Mouse (Mus musculus) lung, postnatal 25 days (tissue): ENCODE results near the gene Tnfrsf25.
A peak's percentile ranks its signal among the peaks of the same experiment; 100 is the strongest.

Experiments
- DNase-seq: peaks from one replicate; pipeline ENCODE4 v3.0.0; 2022; ENCODE audit warnings: low spot score

The Tnfrsf25 gene

DNA sequence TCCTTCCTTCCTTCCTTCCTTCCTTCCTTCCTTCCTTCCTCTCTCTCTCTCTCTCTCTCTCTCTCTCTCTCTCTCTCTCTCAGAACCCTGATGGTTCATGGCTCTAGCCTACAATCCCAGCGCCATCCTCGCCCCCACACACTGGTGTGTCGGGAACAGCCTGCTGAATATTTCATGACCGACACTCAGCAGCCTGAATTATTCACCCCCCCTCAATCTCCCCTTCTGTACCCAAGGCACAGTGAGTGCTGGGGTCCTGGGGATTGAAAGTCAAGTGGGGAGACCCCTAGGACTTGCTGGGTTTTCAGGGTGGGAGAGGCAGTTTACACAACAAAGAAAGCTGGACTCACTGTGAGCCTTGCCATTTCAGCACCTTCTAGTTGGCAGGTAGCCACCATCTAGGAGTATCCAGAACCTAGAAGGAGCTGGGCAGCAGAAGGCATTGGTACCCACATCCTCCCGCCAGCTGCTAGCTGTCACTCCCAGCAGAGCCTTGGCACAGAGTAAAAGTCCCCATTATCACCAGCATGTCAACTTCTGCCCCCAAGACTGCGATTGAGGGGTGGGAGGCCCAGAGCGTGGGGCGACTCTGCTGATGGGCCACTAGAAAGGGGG lies 25.9 kb downstream of the Tnfrsf25 start:
- DNase-seq = no peak

DNA sequence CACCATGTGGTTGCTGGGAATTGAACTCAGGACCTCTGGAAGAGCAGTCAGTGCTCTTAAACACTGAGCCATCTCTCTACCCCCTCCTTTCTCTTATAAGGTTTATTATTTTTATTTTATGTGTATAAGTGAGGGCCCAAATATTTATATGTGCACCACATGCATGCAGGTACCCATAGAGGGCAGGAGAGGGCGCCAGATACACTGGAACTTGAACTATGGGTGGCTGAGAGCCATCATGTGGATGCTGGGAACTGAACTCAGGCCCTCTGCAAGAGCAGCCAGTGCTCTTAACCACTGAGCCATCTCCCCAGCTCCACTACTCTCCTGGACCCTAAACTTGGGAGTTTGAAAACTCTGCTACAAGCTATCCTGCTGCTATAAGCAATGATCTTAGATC lies 27.9 kb downstream of the Tnfrsf25 start:
- no peak for DNase-seq

DNA sequence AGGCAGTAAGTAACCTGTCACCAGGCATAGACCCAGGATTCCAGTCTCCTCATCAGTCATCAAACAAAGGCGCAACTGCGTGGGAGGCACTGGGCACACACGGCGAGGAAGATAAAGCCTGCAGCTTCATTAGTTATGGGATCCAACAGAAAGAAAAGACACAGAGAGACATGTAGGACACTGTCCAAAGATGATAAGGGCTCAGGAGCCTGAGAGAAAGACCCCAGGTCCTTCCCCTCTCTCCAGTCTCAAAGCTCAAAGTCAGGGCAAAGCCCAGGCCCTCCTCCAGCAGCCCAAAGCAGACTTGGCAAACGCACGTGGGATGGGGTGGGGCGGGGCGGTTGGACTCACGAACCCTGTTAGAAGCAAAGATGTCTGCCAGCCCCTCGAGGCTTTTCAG lies 29.7 kb downstream of the Tnfrsf25 start:
- no peak for DNase-seq

DNA sequence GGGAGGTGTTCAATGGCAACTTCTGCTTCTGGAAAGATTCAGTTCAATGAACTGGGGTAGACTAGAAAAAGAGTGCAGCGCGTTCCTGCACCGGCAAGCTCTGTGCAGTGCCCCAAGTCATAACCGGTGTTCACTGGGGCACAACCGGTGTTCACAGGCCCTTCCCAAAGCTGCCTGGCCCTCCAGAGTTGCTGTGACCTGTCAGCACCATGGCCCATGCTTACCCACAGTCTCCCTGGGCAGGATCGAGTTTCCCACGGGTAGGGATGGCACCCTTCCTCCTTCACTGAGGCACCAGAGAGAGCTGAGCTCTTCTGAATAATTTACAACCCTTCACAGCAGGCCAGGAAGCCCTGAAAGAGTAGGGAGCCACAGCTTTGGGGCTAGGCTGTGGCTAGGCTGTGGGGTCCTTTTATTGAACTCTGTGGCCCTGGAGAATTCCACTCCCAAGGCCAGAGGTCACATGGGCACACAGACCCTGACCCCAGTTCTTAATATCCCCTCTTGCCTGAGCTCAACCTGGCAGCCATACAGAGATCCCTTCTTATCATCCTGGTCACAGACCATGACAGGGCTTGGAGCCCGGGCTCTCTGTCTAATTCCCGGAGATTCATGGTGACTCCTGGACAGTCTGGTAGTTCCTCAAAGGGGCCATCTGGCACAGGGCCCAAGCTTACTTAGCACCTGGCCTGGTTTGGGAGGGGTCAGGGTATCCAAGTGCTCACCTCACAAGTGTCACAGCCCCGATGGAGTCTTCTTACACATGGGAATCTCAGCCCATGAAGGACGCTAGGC lies 30.5 kb downstream of the Tnfrsf25 start:
- no peak for DNase-seq

DNA sequence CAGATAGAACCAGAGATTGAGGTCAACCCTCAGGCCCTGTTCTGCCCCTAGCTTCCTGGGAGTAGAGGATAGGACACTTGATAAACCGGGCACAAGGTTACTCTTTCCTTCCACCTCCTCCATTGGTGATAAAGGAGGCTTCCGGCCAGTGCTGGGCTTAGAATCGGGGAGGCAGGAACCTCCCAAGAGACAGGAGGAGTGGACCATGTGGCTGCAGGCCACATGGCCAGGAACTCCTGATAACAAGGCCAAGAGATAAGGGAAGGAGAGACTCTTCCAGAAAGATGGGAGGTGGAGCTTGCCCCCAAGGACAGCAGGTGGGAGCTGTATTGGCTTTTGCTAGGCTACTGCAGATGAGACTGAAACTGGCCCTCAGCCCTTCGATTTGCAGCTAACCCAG lies 34.8 kb downstream of the Tnfrsf25 start:
- no peak for DNase-seq

DNA sequence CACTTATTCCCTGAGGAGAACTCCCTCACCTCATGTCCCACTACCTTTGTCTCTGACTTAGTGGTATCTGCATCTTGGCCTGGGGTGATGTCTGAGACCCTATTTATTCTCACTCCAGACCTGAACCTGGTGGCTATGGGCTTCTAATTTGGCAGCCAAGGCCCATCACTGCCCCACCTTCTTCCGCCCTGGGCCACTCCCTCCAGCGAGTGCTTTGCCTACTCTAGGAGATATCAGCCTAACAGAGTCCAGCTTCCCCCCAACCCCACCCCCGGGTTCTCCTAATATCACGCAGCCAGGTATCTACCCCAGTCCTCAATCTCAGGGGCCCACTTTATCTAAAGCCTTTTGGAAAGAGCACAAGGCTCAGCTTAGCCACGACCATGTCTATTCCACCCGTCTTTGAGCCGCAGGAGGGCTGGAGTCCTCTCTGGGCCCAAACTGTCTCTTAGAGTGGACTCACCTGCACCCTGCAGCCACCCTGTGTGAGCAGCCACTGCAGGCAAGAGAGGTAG lies 35.8 kb downstream of the Tnfrsf25 start:
- DNase-seq = no peak

DNA sequence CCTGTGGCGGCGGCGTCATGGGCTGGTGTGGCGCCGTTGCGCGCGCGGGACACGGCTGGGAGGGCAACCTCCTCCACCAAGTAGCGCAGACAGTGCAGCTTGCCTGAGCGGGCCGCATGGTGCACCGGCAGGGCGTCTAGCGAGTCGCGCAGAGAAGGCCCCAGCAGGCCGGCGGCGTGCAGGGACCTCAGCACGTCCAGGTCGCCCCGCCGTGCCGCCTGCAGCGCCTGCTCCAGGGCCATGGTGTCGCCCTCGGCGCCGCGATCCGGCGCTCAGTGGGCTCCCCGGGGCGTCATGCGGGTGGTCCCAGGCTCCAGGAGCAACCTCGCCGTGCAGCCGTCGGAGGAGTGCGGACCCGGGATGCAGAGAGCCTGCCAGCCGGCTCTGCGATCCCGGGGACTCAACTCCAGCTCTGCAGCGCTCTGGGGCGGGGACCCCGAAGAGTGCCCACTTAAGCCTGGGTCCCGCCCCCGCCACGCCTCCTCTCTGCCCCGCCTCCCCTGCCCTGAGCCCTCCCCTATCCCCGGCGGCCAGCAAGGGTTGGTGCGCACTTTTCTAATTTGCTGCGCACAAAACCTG lies 36.3 kb downstream of the Tnfrsf25 start, which contains the start of gene Espn:
Gene Espn (minus strand): TSS at position 406 of the 579 bp plus-strand sequence.
- peak; percentile 67 for DNase-seq

DNA sequence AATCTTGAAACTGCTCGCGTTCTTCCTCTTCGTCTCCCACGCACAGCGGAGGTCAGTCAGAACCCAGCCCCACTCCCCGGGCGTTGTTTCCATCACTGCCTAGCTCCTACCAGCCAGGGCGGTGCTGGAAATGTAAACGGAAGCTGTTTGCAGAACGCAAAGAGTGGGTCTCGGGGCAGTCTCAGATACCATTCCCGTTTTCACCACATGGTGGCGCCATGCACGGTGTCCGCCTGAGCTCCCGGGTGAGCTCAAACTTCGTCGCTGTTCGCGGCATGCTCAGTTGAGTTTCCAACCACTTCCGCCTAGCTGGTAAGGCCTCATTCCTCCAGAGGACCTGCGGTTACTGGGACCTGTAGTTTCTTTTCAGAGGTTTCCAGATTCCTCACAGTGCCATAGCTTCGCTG lies 38.0 kb downstream of the Tnfrsf25 start:
- DNase-seq = peak; percentile 91

DNA sequence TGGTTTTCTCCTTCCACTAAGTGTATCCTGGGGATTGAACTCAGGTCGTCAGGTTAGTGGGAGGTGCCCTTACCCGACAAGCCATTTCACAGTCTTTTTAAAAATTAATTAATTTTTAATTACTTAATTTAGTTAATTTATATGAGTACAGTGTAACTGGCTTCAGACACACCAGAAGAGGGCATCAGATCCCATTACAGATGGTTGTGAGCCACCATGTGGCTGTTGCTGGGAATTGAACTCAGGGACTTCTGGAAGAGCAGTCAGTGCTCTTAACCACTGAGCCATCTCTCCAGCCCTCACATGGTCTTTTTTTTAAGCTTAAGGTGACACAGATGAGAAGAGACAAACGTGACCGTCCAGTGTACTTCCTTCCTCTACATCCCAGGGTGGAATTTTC lies 39.3 kb downstream of the Tnfrsf25 start:
- no peak for DNase-seq

DNA sequence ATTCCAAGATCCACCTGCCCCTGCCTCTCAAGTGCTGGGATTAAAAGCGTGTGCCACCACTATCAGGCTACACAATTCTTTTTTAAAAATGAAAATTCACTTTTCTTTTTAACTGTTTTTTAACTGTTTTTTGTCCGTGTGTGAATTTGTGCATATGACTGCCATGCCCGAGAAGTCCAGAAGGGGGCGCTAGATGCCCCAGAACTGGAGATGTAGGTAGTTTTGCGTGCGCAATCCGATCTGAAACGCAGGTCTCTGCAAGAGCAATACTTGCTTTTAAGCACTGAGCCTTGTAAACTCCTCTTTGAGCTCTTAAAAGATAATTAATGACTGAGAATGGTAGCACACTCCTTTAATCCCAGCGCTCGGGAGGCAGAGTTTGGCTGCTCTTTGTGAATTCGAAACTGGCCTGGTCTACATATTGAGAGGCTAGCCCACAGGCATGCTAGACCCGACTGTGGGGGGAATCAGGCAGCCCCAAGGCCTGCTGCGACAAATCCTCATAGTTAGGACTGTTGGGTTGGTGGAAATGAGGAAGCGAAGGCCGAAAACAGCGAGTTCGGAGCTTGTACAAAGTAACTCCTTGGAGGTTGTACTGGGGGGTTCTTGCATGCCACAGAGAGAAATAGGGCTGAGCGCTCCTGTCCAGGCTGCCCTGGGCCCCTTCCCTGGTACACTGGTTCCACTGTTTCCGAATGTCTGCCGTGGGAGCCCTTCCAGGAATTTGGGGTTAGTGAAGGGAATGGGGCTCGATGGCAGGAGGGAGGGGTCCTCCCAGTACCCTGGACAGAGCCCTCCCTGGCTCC lies 42.2 kb downstream of the Tnfrsf25 start:
- DNase-seq = no peak

DNA sequence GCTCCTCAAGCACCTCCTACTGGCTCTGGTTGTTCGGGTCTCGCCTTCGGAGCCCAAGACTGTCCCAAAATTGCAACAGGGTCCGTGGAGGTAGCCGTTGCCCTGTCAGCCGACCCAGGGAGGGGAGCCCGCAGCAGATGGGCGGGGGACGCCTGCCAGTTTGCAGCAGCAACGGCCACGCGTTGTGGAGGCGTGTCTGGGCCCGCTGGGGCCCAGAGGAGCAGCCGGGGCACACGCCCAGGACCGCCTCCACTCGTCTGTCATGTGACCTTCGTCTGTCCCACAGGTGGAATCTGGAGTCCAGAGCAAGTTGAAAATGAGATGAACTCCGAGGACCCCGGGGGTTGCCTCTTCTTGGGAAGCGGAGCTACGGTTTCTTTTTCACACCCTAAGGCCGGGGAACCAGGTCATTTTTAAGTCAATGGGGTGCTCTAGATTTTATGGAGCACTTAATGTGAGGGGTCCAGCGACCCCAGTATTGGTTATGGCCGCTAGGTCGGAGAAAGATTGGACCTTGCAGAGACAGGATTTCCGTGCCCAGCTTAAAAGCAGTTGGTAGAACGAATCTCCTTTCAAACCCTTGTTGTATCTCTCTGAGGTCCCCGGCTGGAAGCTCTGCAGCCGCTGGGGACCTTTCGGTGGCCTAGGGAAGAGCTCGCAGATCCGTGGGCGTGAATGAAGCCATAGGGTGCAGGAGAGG lies 43.0 kb downstream of the Tnfrsf25 start, which contains the start of gene Hes2:
Gene Hes2 (plus strand): TSS at position 283 of the 700 bp plus-strand sequence.
- no peak for DNase-seq

DNA sequence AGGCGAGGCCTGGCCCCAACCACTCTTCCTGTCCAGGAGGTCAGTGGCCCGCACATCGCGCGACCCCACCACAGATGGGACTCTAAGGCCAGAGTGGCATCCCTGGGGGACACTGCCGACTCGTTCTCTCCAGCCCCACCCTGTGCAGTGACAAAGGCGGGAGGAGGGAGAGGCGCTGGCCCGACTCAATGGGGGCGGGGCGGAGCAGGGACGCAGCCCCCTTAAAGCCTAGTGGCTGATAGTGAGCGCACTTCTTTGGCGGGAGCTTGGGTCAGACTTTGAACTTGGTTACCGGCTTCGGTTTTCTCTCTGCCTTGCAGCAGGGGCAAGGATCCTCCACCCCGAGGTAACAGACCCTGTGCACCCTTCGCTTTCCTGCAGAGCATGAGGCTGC lies 43.5 kb downstream of the Tnfrsf25 start:
- DNase-seq = no peak

DNA sequence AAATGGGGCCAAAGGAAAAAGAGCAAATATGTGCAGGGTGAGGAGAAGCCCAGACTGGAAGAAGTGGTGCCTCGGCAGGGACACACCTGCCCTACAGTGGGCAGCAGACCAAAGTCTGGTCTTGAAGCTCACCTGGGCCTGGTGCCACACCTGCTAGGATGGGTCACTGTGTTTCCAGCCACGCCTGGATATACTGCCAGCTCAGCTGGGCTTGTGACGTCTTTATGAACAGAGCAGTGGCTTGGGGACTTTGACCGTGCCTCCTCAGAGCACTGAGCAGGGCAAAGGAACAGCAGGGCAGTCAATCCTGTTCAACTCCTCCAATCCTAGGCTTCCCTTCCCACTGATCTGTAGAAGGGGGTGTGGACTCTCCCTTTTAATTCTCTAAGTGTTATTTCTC lies 45.0 kb downstream of the Tnfrsf25 start:
- no peak for DNase-seq

DNA sequence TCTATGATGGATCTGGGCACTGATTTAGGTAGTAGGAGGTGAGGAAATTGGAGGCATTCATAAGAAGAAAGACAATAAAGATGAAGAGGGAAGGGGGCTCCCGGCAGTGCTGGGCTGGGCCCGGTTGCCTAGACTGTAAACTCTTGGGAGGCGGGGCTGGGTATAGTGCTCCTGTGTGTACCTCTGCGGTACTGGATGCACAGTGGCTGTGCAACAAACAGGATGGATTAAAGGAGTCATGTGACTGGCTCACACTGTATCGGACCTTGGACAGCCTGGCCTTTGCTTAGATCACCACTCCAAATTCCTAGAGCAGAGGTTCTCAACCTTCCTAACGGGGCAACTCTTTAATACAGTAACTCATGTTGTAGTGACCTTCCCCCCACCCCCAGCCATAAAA lies 45.9 kb downstream of the Tnfrsf25 start:
- DNase-seq = no peak

DNA sequence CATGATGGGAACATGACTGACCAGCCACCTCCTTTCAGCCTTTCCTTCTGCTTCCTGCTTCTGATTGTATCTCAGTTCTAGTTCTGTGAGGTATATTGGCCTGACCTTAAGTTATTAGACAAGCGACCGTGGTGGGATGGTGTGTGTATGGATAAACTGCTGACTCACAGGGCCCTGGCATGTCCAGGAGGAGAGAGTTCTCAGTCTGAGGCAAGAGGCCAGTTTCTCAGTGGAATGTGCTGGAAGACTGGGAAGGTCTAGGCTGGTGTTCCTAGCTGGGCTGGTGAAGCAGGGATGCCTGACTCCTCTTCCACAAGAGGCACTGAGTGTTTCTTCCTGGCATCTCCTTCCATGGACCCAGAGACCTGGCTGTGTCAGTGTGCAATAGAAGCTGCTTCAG lies 47.0 kb downstream of the Tnfrsf25 start:
- no peak for DNase-seq

DNA sequence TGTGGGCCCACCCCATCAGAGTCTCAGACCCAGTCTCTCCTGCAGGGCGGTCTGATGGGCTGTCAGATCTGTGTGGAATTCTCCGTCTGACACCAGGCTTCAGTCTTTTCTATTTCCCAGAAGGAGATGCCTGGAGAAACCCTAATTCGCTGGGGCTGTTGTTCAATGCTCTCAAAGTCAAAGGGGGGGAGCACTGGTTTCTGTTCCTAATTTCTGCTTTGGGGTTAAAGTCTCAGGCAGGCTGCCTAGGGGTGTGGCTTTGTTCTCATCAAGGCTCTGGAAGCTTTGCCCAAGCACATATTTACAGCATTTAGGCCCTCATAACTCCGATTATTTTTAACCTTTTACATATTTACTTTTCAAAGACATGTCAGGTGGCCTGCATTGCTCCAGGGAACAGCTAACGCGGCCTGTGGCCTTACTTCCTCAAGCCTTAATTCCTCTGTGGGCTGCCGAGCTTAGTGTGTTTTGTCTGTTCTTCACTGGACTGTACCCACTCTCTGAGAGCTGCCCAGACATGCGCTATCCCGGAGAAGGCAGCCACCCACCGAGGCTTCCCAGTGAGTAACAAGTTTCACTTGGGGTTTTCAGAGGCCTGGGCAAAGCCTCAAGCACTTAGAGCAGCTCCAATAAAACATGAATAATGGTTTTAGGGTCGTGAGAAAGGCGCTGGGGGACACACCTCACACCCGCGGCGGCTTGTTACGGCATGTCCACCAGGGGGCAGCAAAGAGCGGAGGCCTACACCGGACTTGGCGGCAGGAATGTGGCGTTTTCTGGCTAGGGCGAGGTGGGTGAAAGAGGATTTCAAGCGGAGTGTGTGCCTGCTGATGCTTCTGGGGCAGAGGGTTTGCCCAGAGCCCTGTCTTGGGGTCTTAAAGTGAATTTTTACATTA lies 49.5 kb downstream of the Tnfrsf25 start:
- peak; percentile 69 for DNase-seq

DNA sequence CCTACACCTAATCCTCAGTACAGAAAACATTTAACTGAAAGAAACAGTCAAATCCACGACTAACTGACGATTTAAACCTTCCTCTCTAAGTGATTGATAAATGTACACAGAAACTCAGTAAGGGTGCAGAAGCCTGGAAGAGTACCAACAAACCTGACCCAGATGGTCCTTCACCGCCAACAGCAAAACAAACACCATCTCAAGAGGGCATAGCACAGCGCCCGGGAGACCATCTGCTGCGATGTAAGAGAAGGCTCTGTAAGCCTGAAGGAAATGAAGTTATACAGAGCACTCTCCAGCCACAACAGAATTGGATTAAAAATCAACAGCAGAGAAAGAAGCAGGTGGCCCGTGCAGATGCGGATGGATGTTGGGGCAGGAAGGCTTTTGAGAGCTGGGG lies 52.3 kb downstream of the Tnfrsf25 start:
- DNase-seq = peak; percentile 73

DNA sequence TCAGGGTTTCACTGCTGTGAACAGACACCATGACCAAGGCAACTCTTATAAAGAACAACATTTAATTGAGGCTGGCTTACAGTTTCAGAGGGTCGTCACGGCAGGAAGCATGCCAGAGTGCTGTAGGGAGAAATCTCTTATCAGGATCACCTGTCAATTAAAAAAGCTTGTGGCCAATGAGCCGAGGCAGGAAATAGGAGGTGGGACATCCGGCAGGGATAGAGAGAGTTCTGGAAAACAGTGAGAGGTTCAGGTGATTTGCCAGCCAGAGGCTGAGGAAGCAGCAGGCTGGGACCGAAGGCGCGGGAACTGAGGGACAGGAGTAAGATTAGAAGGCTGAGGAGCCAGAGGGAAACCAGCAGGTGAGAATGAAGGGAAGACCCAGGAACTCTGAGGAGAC lies 53.4 kb downstream of the Tnfrsf25 start:
- DNase-seq = no peak
